Mouse (Mus musculus) 3T3-L1 (cell line): ENCODE measurements around the gene Ppp5c.
"Not testable (repeated sequence)": the region's sequence is repeated elsewhere in the genome, so short reads cannot be mapped to it uniquely, and the experiment has no call there.

Experiments
- DNase-seq: peaks from one replicate; pipeline ENCODE4 v3.0.0-alpha.2; 2015; ENCODE audit warnings: low read depth, low spot score

Ppp5c gene

DNA sequence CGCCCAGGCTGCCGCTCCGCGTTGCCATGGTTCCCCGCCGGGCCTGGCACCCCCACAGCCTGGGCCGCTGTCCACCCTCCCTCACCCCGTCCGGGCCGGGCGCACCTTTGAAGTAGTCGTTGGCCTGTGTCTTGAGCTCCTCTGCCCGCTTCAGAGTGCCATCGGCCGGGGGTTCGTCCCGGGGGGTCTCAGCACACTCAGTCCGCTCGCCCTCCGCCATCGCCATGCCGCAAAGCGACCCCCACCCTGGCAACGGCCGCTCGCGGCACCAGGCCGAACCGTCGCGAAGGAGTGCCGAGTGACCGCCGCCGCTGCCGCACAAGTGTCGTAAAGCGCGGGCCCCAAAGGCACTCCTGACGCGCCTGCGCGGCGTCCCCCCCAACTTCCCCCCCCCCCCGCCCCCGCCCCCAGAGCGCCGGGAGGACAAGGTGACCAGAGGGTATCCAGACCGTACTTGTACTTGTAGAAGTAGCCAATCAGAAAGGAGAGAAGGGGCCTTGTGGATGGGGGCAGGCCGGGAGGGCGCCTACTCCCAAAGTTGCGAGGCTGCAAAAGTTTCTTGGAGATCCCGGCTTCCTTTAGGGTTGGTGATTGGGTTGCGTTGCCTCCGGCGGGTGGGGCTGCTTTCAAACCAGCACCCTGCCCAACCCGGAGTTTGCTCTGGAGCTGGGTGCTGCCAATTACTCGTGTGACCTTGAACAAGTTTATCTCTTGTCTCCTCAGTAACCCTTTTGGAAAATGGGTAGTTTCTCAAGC is at the start of gene Ppp5c:
TSS of gene Ppp5c (minus strand) at position 337 of the 756 bp plus-strand sequence.
- peak; percentile 80 for DNase-seq

DNA sequence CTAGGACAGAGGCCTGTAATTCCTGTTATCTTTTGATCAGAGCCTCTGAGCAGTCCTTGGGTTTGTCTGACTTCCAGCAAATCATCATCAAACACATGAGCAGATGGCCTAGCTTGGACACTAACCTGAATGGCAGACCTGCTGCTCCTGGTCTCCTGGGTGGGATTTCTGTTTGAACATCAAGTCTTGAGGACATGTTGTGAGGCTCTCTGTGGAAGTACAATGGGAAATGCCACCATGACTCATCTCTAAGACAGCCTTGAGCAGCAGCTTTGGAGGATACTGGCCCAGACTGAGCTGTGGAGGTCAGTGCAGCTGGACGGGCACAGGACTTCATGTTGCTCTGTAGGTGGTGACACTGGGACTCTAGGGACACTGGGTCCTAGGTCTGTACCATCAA is 48.8 kb upstream of the Ppp5c start:
- no peak for DNase-seq

GRCm38 (mm10) chr7:17073904-17074615 is 46.3 kb upstream of the Ppp5c start, which contains the start of gene Psg16:
Gene Psg16, plus strand, starts transcription at chr7:17074040.
- DNase-seq, result peak; percentile 68

DNA sequence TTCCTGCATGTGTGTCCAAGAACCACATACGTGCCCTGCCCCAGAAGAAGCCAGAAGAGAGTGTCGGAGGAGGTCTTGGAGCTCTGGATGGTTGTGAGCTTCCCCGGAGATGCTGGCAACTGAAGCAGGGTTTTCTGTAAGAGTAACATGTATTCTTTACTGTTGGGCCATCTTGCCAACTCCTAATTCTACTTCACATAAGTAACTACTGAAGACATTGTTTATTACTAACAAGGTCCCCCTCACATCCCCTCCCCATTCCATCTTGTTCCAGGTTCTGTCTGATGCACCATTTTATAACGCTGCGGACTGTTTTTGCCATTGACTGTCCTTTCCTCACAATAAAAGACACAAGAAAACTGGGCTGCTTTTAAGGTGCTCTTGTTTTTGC is 45.8 kb upstream of the Ppp5c start:
- no peak for DNase-seq

DNA sequence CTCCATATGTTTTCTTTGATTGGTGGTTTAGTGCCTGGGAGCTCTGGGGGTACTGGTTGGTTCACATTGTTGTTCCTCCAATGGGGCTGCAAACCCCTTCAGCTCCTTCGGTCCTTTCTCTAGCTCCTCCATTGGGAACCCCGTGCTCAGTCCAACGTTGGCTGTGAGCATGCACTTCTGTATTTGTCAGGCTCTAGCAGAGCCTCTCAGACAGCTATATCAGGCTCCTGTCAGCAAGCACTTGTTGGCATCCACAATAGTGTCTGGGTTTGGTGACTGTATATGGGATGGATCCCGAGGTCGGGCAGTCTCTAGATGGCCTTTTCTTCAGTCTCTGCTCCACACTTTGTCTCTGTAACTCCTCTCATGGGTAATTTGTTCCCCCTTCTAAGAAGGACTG is 39.9 kb upstream of the Ppp5c start:
- not testable (repeated sequence) for DNase-seq

DNA sequence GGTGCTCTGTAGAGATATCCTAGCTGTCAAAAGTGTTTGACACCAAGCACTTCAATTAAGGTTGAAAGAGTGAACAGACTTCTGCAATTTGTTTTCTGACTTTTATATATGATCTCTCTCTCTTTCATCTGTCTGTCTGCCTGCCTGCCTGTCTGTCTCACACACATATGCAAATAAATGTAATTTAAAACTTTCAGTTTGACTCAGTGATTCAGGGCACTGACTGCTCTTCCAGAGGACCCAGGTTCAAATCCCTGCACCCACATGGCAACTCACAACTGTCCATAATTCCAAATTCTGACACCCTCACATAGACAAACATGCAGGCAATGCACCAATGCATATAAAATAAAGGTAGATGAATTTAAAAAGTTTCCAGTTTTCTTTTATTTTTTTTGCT is 39.3 kb upstream of the Ppp5c start:
- DNase-seq, result no peak

- DNase-seq, result peak; percentile 82
Measured at GRCm38 (mm10) chr7:17066412-17066811, 38.7 kb upstream of the Ppp5c start.

DNA sequence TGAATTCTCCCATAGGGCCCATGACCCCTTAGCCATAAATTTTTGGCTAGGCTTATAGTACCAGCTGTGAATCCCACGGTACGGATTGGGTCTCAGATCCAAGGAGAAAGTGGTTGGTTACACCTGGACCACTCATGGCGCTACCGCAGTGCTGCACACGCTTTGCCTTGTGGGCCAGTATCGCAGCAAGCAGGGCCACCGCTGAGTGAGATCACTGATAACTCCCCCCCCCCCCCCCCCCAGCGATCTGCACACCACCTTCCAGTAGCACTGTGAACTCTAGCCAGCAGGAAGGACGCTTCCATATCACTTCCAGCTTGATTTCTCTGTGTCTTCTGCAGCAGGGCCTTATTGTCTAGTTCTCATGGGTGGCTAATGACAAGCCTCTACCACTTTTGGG is 37.9 kb upstream of the Ppp5c start:
- no peak for DNase-seq

DNA sequence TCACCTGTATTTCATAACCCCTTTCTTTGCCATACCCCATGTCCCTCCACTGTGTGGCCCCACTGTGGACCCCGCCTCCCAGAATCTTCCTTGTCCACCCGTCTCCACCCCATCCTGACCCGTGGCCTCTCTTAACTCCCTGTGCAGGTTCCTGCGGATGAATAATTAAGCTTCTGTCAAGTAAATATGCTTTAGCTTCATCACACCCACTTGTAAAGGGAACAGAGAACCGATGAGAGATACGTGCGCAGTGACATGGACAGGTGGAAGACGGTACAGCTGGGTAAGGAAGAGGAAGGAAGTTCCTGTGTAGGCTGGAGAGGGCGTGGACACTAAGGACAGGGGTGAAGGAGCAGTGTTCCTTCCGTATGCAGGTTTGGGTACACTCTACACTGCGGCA is 35.1 kb upstream of the Ppp5c start:
- no peak for DNase-seq

DNA sequence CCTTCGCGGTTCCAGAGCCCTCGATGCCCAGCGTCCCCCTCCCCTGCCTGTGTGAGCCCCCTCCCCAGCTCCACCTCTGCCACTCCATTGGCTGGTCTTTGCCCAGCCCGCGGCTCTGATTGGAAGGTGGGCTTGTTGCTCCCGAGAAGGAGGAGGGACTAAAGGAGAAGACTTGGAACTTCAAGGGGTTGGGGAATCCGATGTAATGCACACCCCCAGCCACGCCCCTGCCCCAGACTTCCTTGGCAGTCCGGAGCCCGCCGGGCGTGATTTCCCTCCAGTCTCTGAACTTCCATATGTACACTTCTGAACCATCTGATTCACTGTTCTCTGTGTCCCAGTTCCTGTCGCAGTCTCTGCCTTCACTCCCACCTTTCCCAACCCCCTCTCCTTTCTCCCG is 34.7 kb upstream of the Ppp5c start, which contains the start of gene Hif3a:
TSS of gene Hif3a (minus strand) at position 39 of the 400 bp plus-strand sequence.
- DNase-seq, result no peak

DNA sequence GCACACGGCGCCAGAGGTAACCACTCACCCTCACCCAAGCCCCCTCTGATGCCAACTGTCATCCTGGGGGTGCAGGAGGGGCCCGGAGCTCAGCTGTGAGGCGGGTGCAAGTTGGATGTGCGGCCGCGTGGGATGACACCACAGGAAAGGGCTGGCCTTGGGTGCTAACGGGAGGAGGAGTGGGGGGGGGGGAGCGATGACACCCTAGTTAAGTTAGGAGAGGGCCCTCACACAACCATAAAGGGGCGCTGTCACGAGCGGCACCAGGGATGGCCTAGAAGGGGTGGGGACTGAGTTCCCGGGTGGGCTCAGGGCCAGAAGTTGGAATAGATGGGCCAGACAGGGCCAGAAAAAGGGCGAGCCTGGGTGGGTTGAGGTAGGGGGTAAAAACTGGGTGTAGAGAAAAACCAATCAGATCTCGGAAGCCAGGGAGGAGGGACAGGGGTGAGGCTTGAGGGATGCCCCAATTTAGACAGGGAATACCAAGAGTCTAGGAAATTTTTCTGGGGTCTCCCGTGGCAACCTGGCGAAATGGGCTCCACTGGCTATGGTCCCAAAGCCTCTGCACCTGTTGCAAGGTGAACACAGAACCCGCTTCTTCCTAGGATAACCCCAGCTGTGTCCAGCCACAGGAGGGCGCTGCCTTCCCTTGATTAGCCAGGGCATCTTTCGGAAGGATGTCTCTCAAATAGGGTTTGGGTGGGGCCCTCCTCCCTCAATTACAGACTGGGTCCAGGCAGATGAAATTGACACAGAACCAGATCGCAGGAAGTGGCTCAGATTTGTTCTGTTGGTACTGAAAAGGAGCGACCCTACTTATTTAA is 33.3 kb upstream of the Ppp5c start:
- no peak for DNase-seq

DNA sequence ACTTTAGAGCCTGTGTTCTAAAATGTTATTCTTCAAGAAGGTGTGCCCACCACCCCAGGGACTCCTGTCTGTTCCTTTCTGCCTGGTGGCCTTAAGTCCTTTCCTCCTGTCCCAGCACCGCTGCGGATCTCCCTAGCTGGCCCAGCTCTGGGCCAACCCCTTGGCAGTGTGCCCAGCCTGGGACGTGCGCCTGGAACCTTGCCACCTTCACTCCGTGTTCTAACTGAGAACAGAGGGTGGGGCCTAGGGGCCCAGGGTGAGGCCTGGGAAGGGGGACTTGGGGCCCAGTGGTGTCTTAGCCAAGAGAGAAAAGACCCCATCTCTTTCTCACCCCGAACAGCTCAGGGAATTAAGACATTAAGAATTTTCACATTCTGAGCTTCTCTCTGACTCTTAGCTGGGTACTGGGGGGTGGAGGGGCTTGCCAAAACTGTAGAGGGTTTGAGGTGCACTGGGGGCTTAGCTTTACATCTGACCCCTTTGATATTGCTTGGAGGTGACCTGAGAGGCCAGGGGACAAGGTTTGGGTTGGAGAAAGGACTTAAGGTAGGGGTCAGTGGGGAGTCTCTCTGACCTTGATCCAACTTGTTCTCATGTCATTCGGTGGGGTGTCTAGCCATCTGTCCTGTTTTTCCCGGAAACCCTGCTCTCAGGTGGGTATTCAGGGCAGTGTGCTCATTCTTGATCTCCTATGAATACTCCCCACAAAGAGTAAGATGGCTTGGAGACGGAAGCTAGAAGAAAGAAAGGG is 32.5 kb upstream of the Ppp5c start:
- peak; percentile 29 for DNase-seq

- no peak for DNase-seq
Measured at GRCm38 (mm10) chr7:17059463-17059844, 31.7 kb upstream of the Ppp5c start.

DNA sequence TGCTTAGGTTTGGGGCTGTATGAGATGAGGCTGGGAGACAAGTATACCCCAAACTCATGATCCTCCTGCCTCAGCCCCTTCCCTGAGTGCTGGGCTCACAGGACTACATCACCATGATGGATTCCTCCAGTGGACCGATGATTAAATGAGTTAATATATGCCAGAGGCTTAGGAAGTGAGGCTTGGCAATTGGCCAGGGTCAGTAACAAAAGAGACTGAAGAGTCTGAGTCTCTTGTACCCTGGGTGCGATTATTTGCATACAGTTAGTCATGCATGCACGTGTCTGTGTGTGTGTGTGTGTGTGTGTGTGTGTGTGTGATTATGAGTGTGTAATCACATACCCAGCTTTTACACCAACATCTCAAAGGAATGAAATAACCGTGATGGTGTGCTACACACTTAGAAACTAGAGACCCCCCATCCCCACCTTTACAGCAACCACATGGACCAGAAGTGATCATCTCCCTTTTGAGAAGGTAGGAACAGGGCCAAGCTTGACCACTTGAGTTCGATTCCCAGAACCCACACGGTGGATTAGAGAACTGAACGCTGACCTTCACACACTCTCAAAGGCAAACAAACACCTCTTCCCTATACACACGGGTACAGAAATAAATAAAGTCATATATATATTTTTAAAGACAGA is 31.2 kb upstream of the Ppp5c start:
- DNase-seq, result no peak

DNA sequence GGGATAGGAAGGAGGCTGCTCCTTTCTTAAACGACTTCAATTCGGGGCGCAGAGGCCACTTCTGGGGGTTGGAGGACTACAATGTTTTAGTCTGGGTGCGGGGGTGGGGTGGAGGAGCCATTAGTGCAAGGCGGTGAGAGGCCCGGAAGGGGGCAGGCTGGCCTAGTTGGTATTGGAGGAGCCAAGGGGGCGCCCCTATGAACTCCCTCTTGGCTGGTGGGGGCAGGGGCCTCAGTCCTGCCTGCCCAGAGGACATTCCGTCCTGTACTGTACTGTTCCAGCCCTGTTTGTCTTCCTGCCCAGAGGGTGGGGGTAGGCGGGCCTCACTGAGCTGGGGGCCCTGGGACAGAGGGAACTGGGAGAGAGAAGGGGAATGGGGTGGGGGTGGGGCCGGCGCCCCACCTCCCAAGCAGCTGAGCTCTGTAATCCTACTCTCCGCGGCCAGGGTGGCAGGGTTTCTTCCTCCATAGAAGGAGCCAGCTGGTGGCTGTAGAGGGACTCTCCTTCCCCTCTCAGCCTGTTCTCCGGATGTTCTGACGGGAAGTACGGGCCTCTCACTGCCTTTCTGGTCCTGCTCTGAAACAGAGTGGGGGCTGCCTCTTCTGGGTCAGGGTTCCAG is 30.5 kb upstream of the Ppp5c start:
- DNase-seq, result no peak

GRCm38 (mm10) chr7:17056601-17057523 is 29.1 kb upstream of the Ppp5c start:
- no peak for DNase-seq

DNA sequence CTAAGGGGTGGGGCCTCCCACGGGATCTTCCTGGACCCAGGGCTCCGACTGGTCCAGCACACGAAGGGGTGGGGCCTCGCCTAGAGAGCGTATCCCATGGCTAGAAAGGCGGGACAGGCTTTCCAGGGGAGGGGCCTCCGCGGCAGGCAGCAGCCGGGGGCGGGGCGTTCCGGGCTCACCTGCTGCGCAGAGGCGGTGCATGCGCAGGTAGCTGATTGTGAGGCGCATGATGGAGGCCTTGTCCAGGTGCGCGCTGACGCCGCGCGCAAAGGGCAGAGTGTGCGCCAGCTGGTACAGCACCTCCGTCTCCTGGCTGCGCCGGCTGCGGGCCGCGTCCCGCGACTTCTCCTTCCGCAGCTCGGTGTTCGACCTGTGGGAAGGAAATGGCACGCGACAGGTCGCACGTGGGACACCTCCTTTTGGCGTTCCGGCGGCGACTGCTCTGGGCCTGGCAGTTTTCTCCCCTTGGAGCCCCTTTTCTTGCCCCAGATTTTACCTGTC is 28.4 kb upstream of the Ppp5c start:
- no peak for DNase-seq

DNA sequence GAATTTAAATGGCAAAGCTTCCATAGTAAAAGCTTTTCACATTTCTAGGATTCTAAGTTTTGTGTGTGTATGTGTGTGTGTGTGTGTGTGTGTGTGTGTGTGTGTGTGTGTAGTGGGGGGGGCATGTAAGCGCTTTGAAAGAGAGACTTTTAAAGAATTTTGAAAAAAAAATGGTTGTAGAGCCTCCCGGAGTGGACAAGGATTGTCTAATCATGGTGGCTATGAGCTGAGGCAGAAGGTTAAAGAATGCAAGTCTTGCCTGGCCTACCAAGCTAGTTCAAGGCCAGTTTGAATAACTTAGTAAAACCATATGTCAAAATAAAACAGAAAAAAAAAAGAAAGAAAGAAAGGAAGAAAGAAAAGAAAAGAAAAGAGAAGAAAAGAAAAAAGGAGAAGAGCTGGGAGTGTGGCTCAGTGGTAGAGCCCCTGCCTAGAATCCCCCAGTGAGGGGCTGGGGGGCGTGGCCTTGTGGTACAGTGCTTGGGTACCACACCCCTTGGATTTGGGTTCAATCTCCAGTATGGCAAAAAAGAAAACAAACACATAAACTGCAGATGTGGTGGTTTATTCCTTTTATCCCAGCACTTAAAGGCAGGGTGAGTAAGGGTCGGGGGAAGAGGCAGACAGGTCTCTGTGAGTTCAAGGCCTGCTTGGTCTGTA is 27.7 kb upstream of the Ppp5c start:
- DNase-seq, result no peak
